Mouse (Mus musculus) embryonic facial prominence, embryonic 13.5 days (tissue): ENCODE results near the gene Gm10073. TPM values are rescaled to one million over a fixed set of nuclear protein-coding genes. Genes with fewer than 3 reads are reported as not detected.
"Not testable (repeated sequence)": the region's sequence is repeated elsewhere in the genome, so short reads cannot be mapped to it uniquely, and the experiment has no call there.

Source experiments
- ATAC-seq: fragments of 200-750 bp; cut with Nextera tagmentation; 2 replicates; pipeline ENCODE4 v1.8.0; 2017; ENCODE audit warnings: low read depth; ENCODE audit not compliant: insufficient number of reproducible peaks, insufficient read depth, low FRiP score, low TSS enrichment
- H3K27ac ChIP-seq: fragments of 300-500 bp; sonication (generic); 2 replicates; pipeline ENCODE4 v1.5.1; 2015; ENCODE audit warnings: moderate library complexity, mild to moderate bottlenecking, inconsistent platforms
- H3K27me3 ChIP-seq: fragments of 300-500 bp; sonication (generic); 2 replicates; pipeline ENCODE4 v1.6.1; 2015; ENCODE audit warnings: mild to moderate bottlenecking, inconsistent platforms
- H3K36me3 ChIP-seq: fragments of 300-500 bp; sonication (generic); 2 replicates; pipeline ENCODE4 v1.6.1; 2015; ENCODE audit warnings: mild to moderate bottlenecking, inconsistent platforms
- H3K4me1 ChIP-seq: fragments of 300-500 bp; sonication (generic); 2 replicates; pipeline ENCODE4 v1.6.1; 2015; ENCODE audit warnings: inconsistent platforms
- H3K4me2 ChIP-seq: fragments of 300-500 bp; sonication (generic); 2 replicates; pipeline ENCODE4 v1.6.1; 2015; ENCODE audit warnings: moderate library complexity, mild to moderate bottlenecking, inconsistent platforms
- H3K4me3 ChIP-seq: fragments of 300-500 bp; sonication (generic); 2 replicates; pipeline ENCODE4 v1.5.1; 2015; ENCODE audit warnings: mild to moderate bottlenecking, inconsistent platforms
- H3K9ac ChIP-seq: fragments of 300-500 bp; sonication (generic); 2 replicates; pipeline ENCODE4 v1.6.1; 2015; ENCODE audit warnings: mild to moderate bottlenecking, inconsistent platforms
- H3K9me3 ChIP-seq: fragments of 300-500 bp; sonication (generic); 2 replicates; pipeline ENCODE4 v1.6.1; 2016; ENCODE audit warnings: inconsistent platforms
- WGBS: fragments of 180-500 bp; shearing (Covaris S2); methylation state at CpG from one replicate; pipeline ENCODE4 v1.1.7; 2015; ENCODE audit warnings: mixed read lengths; 5-methylcytosine and 5-hydroxymethylcytosine counted together
- polyA plus RNA-seq: library from polyadenylated mRNA; unstranded; fragments of >200 nt; fragmentation: Nextera tagmentation; extraction: Ambion mirVana; gene quantifications from 2 replicates; pipeline ENCODE4 v1.2.1, GENCODE M21; 2015

Gene Gm10073
- 9.8 and 34.6 TPM in 2 replicates for polyA plus RNA-seq

GRCm38 (mm10) chr8:106573168-106573567 is at the start of gene Gm10073:
Gene Gm10073 (minus strand): TSS chr8:106573461.
- H3K4me2 ChIP-seq, H3K9me3 ChIP-seq, H3K27me3 ChIP-seq, H3K36me3 ChIP-seq, H3K4me3 ChIP-seq, H3K4me1 ChIP-seq, H3K27ac ChIP-seq, H3K9ac ChIP-seq, ATAC-seq: not testable (repeated sequence)
- WGBS, result 50% methylated on average over 20 of the region's 20 CpGs

GRCm38 (mm10) chr8:106623016-106623415 is 49.8 kb upstream of the Gm10073 start:
- no peak for ATAC-seq
- Histone ChIP-seq H3K9ac (no peak overlapping the region), H3K27ac (peak overlapping the region; percentile 30; the same call in 1 of the 2 replicates), H3K4me2 (no peak overlapping the region), H3K9me3 (no peaks in the 10 kb centered on the region), H3K36me3 (no peaks in the 10 kb centered on the region), H3K27me3 (no peaks in the 10 kb centered on the region), H3K4me1 (peaks cover 27% of the 10 kb centered on the region), H3K4me3 (no peak overlapping the region)
- 48% methylated on average over 5 of the region's 5 CpGs for WGBS

- no peak overlapping the region for H3K27ac ChIP-seq
- peaks cover 35% of the 10 kb centered on the region for H3K4me1 ChIP-seq
- no peaks in the 10 kb centered on the region for H3K9me3 ChIP-seq
- no peak overlapping the region for H3K4me2 ChIP-seq
- ATAC-seq, result no peak
- no peaks in the 10 kb centered on the region for H3K36me3 ChIP-seq
- no peak overlapping the region for H3K4me3 ChIP-seq
- WGBS, result 89% methylated on average over 2 of the region's 2 CpGs
- no peak overlapping the region for H3K9ac ChIP-seq
- H3K27me3 ChIP-seq, result no peaks in the 10 kb centered on the region
Observed at GRCm38 (mm10) chr8:106620488-106620887, 47.2 kb upstream of the Gm10073 start.

GRCm38 (mm10) chr8:106619549-106620245 is 46.4 kb upstream of the Gm10073 start:
- H3K4me1 ChIP-seq, result peaks cover 35% of the 10 kb centered on the region
- H3K4me3 ChIP-seq, result no peak overlapping the region
- H3K27me3 ChIP-seq, result no peaks in the 10 kb centered on the region
- peak overlapping the region; percentile 62; the same call in 1 of the 2 replicates for H3K27ac ChIP-seq
- H3K36me3 ChIP-seq, result no peaks in the 10 kb centered on the region
- no peak overlapping the region; the same call in 1 of the 2 replicates for H3K9ac ChIP-seq
- H3K9me3 ChIP-seq, result no peaks in the 10 kb centered on the region
- no peak overlapping the region for H3K4me2 ChIP-seq
- WGBS, result 27% methylated on average over 9 of the region's 9 CpGs
- ATAC-seq, result peak; percentile 61

- H3K9ac ChIP-seq, result no peak overlapping the region
- peaks cover 31% of the 10 kb centered on the region for H3K4me1 ChIP-seq
- H3K4me3 ChIP-seq, result no peak overlapping the region
- H3K4me2 ChIP-seq, result no peak overlapping the region
- H3K27me3 ChIP-seq, result no peaks in the 10 kb centered on the region
- no peaks in the 10 kb centered on the region for H3K9me3 ChIP-seq
- WGBS, result 41% methylated on average over 6 of the region's 6 CpGs
- no peak for ATAC-seq
- no peak overlapping the region for H3K27ac ChIP-seq
- no peaks in the 10 kb centered on the region for H3K36me3 ChIP-seq
Observed at GRCm38 (mm10) chr8:106618324-106618723, 45.1 kb upstream of the Gm10073 start.

GRCm38 (mm10) chr8:106617865-106618264 is 44.6 kb upstream of the Gm10073 start:
- no peak overlapping the region for H3K9ac ChIP-seq
- H3K27me3 ChIP-seq, result no peaks in the 10 kb centered on the region
- no peaks in the 10 kb centered on the region for H3K9me3 ChIP-seq
- H3K4me2 ChIP-seq, result no peak overlapping the region
- ATAC-seq, result no peak
- H3K27ac ChIP-seq, result peak overlapping the region; percentile 51; the same call in 1 of the 2 replicates
- no peaks in the 10 kb centered on the region for H3K36me3 ChIP-seq
- no peak overlapping the region for H3K4me3 ChIP-seq
- peaks cover 31% of the 10 kb centered on the region for H3K4me1 ChIP-seq
- whole genome bisulfite sequencing, result 75% methylated on average over 6 of the region's 6 CpGs

DNA sequence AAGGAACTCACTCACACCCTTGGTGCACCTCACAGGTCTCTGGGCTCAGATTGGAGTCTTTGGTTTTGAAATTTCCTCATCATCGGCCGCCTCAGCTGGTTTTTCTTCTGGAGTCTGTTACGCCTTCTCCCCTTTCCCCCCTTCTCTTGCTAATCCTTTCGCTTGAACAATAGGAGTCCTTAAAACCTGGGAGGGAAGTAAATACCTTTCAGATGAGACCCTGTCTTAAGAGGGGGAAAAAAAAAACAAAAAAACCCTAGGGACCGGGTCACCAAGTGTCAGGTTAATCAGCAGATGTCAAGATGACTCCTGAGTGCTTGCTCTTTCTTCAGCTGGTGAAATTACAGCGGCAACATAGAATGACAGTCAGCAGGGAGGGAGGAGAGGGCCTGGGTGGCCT is 43.9 kb upstream of the Gm10073 start:
- Histone ChIP-seq H3K9ac (no peak overlapping the region), H3K27me3 (no peaks in the 10 kb centered on the region), H3K4me1 (peaks cover 33% of the 10 kb centered on the region), H3K9me3 (no peaks in the 10 kb centered on the region), H3K4me3 (no peak overlapping the region), H3K4me2 (no peak overlapping the region), H3K27ac (peak overlapping the region; percentile 51), H3K36me3 (no peaks in the 10 kb centered on the region)
- no peak for ATAC-seq
- 17% methylated on average over 6 of the region's 6 CpGs for WGBS

- H3K27me3 ChIP-seq, result no peaks in the 10 kb centered on the region
- no peak overlapping the region for H3K9ac ChIP-seq
- H3K9me3 ChIP-seq, result no peaks in the 10 kb centered on the region
- H3K27ac ChIP-seq, result no peak overlapping the region; the same call in none of the 2 replicates
- no peak overlapping the region for H3K4me3 ChIP-seq
- H3K36me3 ChIP-seq, result no peaks in the 10 kb centered on the region
- WGBS, result 41% methylated on average over 4 of the region's 4 CpGs
- H3K4me1 ChIP-seq, result peaks cover 35% of the 10 kb centered on the region
- no peak overlapping the region for H3K4me2 ChIP-seq
- ATAC-seq, result no peak
Observed at GRCm38 (mm10) chr8:106616679-106617078, 43.4 kb upstream of the Gm10073 start.

- ATAC-seq, result no peak
- Histone ChIP-seq H3K9ac (no peak overlapping the region), H3K9me3 (no peaks in the 10 kb centered on the region), H3K4me2 (no peak overlapping the region), H3K4me1 (peaks cover 38% of the 10 kb centered on the region), H3K27ac (no peak overlapping the region; the same call in 1 of the 2 replicates), H3K36me3 (no peaks in the 10 kb centered on the region), H3K27me3 (no peaks in the 10 kb centered on the region), H3K4me3 (no peak overlapping the region)
- WGBS, result 61% methylated on average over 10 of the region's 10 CpGs
Observed at GRCm38 (mm10) chr8:106615661-106616299, 42.5 kb upstream of the Gm10073 start.

GRCm38 (mm10) chr8:106614704-106615103 is 41.4 kb upstream of the Gm10073 start:
- Histone ChIP-seq H3K36me3 (no peaks in the 10 kb centered on the region), H3K9me3 (no peaks in the 10 kb centered on the region), H3K27ac (no peak overlapping the region), H3K4me2 (no peak overlapping the region), H3K27me3 (no peaks in the 10 kb centered on the region), H3K4me1 (peaks cover 33% of the 10 kb centered on the region), H3K9ac (no peak overlapping the region), H3K4me3 (no peak overlapping the region)
- no peak for ATAC-seq
- WGBS, result 43% methylated on average over 5 of the region's 5 CpGs

- H3K4me2 ChIP-seq, result no peak overlapping the region
- H3K4me1 ChIP-seq, result peaks cover 23% of the 10 kb centered on the region
- ATAC-seq, result no peak
- H3K4me3 ChIP-seq, result no peak overlapping the region
- H3K9ac ChIP-seq, result no peak overlapping the region
- no peaks in the 10 kb centered on the region for H3K36me3 ChIP-seq
- no peak overlapping the region for H3K27ac ChIP-seq
- peaks cover 6% of the 10 kb centered on the region for H3K27me3 ChIP-seq
- 45% methylated on average over 3 of the region's 3 CpGs for WGBS
- H3K9me3 ChIP-seq, result no peaks in the 10 kb centered on the region
Observed at GRCm38 (mm10) chr8:106612047-106612446, 38.8 kb upstream of the Gm10073 start.
